Mouse (Mus musculus): ENCODE data around the gene Pcsk5.

Pcsk5 gene

DNA sequence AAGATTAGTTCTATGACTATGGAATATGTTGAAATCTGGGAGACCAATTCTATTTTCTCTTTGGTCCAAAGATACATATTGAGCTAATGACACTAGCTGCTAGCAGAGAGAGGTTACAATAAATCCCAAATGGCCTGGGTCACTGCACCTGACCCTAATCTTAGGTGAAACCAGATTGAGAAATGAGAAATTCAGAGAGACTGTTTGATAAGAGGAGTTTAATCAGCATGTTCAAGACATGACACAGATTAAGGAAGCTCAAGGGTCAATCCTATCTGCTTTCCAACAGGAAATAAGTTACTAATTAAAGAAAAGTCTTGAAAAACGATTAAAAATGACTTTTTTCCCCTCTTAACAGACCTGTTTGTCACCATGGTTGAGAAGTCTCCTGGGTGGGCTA is 96.0 kb downstream of the Pcsk5 start:
- DNase-seq (ENCODE audit: low spot score in 2 of 2), result no peak

DNA sequence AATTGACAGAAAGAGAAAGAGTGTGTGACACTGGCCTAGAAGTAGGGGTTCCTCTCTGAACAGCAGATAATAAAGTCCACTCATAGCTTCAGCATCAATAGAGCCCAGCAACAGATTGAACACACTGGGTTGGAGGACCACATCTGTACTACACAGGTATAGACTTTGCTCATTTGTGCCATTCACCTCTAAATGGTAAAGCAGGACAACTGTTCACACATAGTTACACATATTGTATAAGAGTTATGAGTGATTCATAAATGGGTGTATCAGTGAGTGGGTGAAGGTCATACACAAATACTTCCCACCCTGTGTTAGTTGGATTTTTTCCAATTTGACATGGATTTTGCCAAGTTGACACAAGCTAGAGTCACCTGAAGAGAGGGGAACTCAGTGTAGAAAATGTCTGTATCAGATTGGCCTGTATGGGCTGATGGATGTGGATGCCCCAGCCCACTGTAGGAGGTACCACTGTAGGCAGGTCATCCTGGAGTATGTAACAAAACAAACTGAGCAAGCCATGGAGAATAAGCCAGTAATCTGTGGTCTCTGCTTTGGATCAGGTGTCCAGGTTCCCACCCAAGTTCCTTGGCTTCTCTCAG is 104.7 kb downstream of the Pcsk5 start:
- no peak for DNase-seq (ENCODE audit: low spot score in 2 of 2)

DNA sequence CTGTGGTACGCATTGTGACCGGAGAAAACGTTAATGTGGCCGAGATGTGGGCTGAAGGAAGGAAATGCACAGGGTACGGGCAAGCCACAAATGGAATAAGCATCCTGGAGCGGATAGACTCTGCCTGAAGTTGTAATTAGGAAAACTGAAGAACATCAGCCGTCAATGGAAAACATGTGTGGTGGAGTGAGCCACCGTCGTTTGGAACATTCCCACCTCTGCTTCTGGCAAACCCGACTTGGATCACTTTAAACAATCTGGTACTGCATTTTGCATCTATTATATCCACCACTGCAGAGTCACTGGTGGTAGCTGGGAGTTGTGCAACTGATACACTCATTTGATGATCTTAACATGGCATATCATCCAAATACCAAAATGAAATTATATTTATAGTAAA is 120.4 kb downstream of the Pcsk5 start:
- DNase-seq (ENCODE audit: low spot score in 2 of 2), result no peak

DNA sequence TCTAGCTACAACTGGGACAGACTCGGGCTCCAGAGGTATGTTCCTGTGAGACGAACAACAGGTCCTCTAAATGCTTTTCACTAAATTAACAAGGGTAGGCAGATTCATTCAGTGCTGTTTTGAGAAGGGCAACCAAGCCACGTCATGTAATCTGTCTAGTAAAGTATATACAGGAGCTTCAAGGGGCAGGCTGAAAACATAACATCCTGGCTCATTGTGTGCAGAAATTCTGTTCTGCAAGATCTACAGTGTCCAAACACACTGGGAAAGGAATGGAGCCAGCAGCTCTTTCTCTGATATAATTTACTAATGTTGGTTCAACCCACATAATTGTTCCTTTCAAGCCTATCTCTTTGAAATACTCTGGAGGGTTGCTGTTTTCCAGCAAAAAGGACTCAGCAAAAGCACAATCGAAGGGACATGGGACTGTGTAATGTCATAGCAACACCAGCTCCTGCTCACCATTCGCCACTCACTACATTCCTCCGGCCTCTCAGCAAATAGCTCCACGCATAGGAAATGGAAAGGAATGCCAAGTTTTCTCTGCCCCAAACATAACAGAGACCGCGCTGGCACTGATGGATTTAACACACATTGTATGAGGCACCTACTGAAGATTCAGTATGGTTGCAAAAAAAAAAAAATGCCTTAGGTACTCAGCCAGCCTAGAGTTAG is 122.0 kb downstream of the Pcsk5 start:
- no peak for DNase-seq (ENCODE audit: low spot score in 2 of 2)

DNA sequence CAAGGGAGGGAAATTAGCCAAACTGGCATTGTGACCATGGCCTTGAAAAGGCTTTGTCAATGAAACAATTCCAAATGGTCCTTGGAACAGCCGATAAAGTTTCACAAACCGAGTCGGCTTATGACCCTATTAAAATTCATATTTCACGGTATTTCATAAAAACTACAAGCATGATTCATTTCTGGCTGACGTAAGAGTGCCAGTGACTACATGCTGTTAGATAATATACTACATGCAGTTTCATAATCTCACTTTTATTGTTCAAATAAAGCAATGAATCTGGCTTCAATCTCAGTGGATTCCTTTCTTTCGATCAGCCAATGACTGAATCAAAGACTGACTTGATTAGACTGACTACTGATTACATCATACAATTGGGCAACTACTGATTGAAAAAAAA is 145.8 kb downstream of the Pcsk5 start:
- no peak for DNase-seq (ENCODE audit: low spot score in 2 of 2)

DNA sequence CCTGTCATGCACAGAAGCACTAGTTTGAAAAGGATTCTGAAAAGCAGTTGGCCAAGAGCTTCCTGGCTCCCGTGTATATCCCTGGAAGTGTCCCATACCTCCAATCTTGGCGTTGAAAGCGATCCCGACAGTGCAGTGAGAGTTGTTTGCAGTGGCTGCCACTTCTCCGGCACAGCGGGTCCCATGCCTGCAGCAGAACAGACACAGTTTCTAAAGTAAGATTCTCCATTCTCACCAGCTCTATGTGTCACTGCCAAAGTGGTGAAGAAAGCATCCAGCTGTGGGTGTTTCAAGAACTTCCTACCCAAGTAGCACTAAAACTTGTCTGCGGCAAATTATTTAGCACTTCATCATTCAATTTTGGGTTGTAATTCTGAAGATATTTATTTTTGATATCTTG is 159.1 kb downstream of the Pcsk5 start:
- no peak for DNase-seq (ENCODE audit: low spot score in 2 of 2)

DNA sequence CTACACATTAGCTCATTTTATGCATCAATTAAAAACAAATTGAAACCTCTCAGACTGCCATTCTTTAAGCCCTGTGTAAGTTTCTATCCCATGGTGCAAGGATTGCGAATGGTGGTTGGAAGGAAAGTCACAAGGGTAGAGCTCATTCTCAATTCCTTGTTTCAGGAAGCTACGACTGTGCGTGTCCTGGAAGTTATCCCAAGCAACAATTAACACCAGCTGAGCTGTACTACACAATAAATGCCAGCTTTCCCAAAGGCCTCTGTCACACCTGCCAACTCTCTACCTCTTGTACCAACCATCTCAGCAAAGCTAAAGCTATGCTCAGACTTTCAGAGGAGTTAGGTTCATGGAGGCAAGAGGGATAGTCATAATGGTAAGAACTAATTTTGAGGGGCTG is 174.8 kb downstream of the Pcsk5 start:
- DNase-seq (ENCODE audit: low spot score in 2 of 2), result no peak

DNA sequence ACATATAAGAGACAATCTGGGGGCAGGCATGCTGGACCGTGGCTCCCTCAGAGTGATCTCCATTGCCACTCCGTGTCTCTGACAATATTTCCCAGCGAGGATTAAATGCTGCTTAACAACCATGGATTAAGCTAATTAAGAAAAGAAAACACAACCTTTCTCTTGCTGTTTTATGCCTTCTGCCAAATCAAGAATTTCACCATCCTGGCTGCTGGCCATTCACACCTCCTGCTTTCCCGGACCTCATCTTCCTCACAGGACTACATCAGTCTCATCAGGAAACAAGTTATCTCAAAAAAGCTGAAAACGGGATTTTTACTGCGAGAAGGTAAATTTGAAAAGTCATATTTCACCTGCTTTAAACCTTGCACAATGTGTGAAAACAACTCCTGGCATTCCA is 175.2 kb downstream of the Pcsk5 start:
- DNase-seq (ENCODE audit: low spot score in 2 of 2), result no peak

DNA sequence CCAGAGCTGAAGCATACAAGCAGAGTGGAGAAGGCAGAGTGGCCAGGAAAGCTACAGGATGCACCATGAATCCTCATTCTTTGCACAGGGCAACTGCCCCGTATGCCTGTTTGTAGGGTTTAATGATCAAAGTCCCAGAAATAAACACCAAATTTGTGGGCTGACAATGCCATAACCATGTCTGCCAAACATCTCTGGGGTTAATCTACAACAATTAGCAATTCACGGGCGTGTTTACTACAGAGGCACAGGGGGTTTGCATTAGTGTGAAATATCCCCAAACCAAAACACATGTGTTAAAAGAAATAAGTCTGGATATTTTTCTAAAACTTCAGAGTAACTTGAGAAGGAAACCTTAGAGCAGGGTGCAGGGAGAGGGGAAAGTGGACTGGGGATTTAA is 178.1 kb downstream of the Pcsk5 start:
- DNase-seq (ENCODE audit: low spot score in 2 of 2), result no peak

DNA sequence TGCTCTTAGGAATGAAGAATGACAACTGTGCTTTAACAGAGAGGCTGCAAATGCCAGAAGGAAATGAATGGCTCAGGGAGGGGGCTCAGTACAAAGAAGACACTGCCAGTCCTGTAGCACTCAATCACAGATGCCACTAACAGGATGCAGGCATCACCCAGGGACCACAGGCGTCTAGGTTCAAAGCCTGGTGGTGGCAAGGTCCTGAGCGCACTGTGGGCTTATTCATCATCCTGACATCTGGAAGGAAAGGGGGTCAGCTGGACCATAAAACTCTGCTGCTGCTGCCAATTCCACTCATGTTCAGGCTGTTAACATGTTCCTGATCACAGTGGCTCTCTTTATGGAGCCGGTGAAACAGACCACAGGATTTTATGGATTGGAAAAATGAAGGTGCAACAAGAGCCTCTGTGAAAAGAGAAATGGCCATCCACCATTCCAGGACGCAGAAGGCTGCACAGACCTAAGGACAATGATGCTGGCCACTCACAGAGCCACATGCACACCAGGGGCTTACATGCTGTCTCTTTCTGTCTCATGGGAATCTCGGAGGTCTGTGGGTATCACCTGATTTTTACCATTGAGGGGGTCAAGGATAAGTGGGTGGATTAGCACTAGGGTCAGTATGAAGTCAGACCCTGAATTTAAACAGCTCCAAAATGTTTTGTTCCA is 186.5 kb downstream of the Pcsk5 start:
- no peak for DNase-seq (ENCODE audit: low spot score in 2 of 2)

DNA sequence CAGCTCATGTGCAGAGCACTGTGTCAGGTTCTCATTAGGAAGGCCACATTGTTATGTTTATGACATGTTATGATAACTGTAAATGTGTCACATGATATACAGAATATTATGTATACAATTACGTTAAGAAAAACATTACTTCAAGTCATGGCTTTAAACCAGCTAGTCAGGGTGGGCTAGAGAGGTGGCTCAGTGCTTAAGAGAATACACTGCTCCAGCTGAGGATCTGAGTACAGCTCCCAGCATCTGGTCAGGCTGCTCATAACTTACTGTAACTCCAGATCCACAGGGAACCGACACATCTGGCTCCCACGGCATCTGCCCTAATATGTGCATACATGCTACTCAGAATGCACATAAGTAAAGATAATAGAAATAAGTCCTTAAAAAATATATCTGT is 187.5 kb downstream of the Pcsk5 start:
- no peak for DNase-seq (ENCODE audit: low spot score in 2 of 2)

DNA sequence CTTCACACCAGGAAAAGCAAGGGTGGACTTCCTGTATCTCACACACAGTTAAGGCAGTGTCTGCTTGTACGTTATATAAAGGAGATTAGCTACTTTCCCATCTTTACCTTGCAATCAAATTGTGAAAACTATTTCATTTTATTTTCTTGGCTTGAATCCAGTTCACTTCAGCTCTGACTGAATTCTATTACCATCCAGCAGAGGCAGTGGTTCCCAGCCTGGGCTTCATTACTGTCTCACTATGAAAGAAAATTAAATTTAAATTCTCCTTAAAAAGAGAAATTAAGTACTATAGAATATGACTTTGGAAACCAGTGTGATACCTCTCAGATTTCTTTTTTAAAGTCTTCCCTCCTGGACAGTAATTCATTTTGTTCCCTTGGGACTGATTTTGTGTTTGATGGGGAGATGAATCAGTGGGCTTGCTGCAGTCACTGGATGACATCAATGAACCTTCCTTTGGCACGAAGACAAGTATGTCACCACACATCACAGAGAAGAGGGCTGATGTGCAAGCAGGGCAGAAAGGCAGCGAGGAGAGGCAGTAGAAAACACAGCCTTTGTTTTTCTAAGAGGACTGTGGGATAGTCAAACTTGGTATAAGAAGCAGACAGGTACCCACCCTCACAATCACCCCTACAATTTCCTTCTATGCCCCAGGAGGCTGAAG is 194.2 kb downstream of the Pcsk5 start:
- DNase-seq (ENCODE audit: low spot score in 2 of 2), result no peak

DNA sequence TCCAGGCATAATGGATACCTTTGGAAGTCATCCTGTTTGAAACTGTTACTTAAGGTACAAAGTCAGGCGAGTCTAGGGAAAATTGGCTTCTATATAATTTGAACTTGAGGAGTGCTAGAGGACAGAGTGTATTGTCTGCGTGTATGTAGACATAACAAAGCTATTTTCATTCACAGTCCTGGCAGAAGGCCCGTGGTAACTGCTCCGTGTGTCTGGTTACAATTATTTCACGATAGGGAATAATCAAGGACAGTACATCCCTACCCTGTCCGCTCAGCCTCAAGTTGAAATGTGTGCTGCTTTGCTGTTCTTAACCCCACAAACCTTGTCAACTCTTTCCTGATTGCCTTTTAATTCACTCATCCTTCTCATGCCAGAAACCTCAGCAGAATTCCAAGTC is 201.4 kb downstream of the Pcsk5 start:
- DNase-seq (ENCODE audit: low spot score in 2 of 2), result no peak

DNA sequence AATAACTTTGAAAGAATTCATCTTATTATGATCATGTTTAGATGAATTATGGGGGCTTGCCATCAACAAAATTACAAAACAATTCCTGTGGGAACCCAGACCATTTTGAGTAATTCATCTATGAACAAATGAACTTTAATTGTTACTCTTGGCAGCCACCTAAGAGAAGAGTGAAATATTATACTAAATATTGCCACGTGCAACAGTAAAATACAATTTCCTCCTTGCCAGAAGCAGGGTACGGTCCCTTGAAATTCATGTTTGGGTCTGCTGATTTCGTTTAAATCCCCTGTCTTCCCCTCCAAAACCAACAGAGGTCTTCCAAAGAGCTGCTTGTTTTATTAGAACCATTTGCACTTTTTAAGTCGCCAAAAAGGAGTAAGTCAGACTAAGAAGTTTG is 221.8 kb downstream of the Pcsk5 start:
- DNase-seq (ENCODE audit: low spot score in 2 of 2), result no peak

DNA sequence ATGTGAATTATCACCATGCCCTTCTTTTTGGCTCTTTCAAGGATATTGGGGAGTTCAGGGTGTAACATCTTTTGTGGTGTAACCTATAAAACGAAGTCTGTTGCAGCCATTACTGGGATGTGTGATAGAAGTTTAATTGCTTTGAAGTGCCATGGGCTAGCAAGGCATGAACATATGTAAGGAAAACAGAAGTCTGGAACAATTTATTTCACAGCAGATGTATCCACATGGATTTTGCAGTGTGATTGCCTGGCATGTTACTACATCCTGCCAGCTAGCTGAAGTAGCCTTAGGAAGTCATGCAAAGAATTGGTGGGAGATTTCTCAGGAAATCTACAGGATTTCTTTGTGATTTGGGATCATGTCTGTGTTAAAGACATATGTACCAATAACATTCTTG is 230.9 kb downstream of the Pcsk5 start:
- no peak for DNase-seq (ENCODE audit: low spot score in 2 of 2)

DNA sequence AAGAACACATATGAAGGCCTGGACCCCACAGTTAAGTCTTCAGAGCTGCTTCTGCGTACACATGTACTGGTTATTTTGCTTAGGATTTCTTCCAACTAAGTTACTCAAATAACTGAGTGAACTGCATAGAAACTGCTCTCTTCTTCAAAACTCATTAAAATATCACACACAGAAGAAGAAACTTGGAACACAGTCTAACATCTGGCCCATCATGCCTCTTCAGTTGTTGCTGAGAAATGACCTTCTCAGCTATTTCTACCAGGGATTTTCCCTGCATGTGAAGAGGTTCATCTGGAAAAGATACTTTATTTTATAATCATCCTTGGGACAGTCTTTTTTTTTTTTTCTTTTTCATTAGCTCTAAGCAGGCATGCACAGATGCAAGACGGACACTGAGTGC is 231.3 kb downstream of the Pcsk5 start:
- DNase-seq (ENCODE audit: low spot score in 2 of 2), result no peak

DNA sequence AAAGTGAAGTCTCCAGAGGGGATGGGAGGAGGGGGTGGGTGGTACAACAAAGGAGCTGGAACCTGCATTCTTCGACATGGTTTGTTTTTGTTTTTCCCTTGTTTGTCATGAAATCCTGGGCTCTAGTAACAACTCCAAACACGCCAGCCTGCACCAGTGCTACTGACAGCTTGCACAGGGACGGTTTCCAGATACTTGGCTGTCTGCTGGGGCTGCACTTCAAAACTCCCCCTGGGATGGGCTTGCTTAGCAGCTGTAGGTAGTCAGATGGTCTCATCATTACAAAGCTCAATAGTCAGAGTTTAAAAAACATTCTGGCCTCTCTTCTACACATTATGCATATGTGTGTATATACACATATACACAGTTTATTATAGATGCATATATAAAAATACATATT is 234.1 kb downstream of the Pcsk5 start:
- DNase-seq (ENCODE audit: low spot score in 2 of 2), result no peak

DNA sequence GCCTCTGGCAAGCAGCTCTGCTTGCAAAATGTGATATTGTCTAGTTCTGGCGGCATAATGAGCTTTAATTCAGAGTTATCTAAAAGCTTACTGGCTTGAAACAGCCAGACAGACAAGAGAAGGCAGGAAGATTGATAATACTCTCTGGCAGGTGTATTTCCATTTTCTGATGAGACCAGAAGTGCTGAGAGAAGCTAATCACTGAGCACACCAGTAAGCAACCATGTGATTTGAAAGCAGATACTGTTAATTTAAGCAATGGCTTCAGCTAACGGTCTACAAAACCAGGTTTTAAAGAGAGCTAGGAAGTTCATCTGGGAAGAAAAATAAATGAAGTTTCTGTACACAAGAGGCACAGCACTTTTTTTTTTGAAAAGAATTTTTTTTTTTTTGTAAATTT is 237.1 kb downstream of the Pcsk5 start:
- no peak for DNase-seq (ENCODE audit: low spot score in 2 of 2)

DNA sequence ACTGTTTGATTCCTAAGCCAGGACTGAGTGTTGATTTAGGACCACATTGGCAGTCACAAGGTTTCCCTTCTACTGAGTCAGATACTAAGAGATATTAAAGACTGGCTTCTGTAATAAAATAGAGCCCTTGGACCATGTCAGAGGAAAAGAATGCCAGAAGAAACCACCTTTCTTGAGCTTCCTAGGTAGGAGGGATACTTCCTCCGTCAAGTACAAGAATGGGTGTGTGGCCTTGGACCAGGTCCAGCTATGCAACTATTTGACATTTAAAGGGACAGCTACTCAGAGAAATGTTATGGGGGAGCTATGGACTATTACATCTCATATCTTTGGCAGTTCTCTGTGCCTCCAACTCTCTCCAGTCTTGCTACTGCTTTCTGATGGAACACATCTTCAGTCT is 244.6 kb downstream of the Pcsk5 start:
- DNase-seq (ENCODE audit: low spot score in 2 of 2), result no peak

DNA sequence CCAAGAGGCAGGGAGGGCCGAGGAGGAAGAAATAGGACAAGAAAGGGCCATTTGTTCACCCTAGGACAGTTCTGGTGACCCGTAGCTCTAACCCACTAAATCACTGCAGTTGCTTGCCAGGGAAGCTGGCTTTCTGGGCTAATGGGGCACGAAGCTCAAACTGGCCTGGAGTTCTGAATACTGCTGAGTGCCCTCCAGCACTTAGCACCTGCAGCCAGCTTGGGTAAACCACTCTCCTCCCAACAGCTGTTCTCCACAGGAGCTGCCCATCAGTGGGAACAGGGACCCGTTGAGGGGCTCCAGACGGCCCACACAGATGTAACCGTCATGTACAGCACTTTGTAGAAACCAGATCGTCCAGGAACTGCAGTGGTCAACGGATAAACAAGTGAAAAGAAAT is 246.1 kb downstream of the Pcsk5 start:
- DNase-seq (ENCODE audit: low spot score in 2 of 2), result no peak

DNA sequence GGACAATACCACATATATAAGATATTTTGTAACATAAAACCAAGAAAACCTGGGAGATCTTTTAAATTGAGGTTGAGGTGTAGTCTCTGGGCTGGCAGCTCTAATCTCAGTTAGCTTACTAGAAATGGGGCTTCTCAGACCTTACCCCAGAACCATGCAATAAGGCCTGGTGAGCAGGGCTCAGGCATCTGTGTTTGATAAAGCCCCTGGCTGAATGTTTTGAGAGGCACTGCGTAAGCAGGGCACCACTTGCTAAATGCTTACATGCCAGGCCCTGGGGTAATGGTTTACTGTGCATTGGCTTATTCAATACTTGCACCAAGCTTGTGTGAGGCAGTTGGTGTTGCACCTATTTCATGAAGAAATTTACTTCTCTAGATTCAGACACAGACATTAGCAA is 247.1 kb downstream of the Pcsk5 start:
- no peak for DNase-seq (ENCODE audit: low spot score in 2 of 2)

DNA sequence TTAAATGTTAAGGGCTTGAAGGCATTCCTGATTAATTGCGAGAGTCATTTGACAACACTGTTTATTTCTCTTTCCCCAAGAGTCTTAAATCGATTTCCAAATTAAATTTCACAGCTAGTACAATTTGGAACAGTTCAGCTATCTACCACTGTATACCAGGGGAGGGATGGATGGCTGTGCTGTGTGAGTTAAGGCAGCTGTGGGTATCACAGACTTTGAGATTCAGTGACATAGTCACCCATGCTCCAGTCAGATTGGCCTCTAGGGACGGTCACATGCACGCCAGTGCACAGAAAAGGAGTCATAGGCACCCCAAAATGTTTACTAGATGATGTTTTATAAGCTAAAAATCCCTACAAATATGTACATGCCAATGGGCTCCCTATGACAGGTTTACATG is 260.0 kb downstream of the Pcsk5 start:
- no peak for DNase-seq (ENCODE audit: low spot score in 2 of 2)

DNA sequence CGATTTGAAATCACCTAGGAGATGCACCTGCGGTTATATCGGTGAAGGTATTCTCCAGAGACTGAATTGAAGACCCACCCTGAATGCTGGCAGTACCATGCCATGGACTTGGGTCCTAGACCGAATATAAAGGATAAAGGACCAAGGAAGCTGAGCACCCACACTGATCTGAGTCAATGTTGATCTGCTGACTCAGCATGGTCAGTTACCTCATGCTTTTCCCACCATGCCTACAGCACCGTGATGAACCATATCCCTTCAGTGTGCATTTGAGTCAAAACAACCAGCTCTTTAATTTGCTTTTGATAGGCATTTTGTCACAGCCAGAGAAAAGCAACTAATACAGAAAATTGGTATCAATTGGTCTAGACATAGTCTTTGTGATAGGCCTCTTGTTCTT is 262.9 kb downstream of the Pcsk5 start:
- no peak for DNase-seq (ENCODE audit: low spot score in 2 of 2)

All from spleen, postnatal 14 days (tissue).